Mouse (Mus musculus): ENCODE data around the gene Ms4a15. TPM values are rescaled to one million over a fixed set of nuclear protein-coding genes. Genes with fewer than 3 reads are reported as not detected.

The Ms4a15 gene
- polyA plus RNA-seq, 1 experiment from 2014 or later = not detected

DNA sequence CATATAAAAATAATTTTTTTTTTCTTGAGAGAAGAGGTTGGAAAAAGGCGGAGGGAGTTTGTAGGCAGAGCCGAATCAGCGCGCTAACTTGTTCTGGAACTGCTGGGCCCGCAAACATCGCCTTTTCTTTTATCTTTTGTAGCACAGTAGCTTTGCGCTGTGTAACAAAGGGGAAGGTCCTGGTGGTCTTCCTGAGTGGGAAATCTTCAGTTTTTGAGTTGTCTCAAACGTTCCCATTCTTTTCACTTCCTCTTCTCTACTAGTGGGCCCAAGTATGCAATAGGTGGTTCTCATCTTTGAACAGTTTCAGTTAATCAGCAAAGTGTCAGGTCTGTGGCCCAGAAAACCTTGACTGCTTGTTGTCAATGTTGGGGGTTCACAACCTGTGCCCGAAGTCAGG is 43.5 kb downstream of the Ms4a15 start:
- TF ChIP-seq CTCF (IDR thresholded peaks at IDR 0.05; ENCODE audit: low read depth) = no peak
- Histone ChIP-seq H3K9ac (ENCODE audit: low read depth, low read length) (peak overlapping the region; percentile 47; the same call in 1 of the 2 replicates), H3K4me3 (replicated peaks; ENCODE audit: low read depth, low read length) (peak overlapping the region; percentile 17), H3K4me1 (replicated peaks; ENCODE audit: insufficient read depth, low read length) (peaks cover 15% of the 10 kb centered on the region), H3K27me3 (ENCODE audit: insufficient read depth, low read length) (no peaks in the 10 kb centered on the region), H3K9me3 (replicated peaks; ENCODE audit: low read length) (no peaks in the 10 kb centered on the region), H3K4me2 (ENCODE audit: low read length) (peak overlapping the region; percentile 52), H3K36me3 (ENCODE audit: insufficient read depth, low read length) (0 out of 2 replicates have a peak, but pooled peaks cover 6% of the 10 kb centered on the region), H3K27ac (no peak overlapping the region; the same call in 1 of the 2 replicates)
- ATAC-seq (replicated peaks; ENCODE audit: low FRiP score, low read depth) (no peak), DNase-seq (ENCODE audit: low spot score) (no peak)
- 28% methylated on average over 9 of the region's 9 CpGs for WGBS

- under 1% methylated on average over 30 of the region's 30 CpGs for WGBS
- peak within 1 kb of the TSS; percentile 81 for H3K4me2 ChIP-seq (ENCODE audit: low read length)
- TF ChIP-seq CTCF (IDR thresholded peaks at IDR 0.05; ENCODE audit: low read depth) = no peak
- H3K4me3 ChIP-seq (replicated peaks; ENCODE audit: low read depth, low read length) = peak within 1 kb of the TSS; percentile 72
- peak within 1 kb of the TSS; percentile 84 for H3K9ac ChIP-seq (ENCODE audit: low read depth, low read length)
- DNase-seq (ENCODE audit: low spot score) (peak; percentile 100), ATAC-seq (replicated peaks; ENCODE audit: low FRiP score, low read depth) (peak; percentile 98)
- peaks cover 15% of the 10 kb centered on the region for H3K4me1 ChIP-seq (replicated peaks; ENCODE audit: insufficient read depth, low read length)
- H3K9me3 ChIP-seq (replicated peaks; ENCODE audit: low read length) = no peaks in the 10 kb centered on the region
- no peaks in the 10 kb centered on the region for H3K27me3 ChIP-seq (ENCODE audit: insufficient read depth, low read length)
- H3K27ac ChIP-seq = peak within 1 kb of the TSS; percentile 57; the same call in 1 of the 2 replicates
- H3K36me3 ChIP-seq (ENCODE audit: insufficient read depth, low read length) = peaks cover 10% of the 10 kb centered on the region
Measured at GRCm38 (mm10) chr19:10949112-10949511, 43.9 kb downstream of the Ms4a15 start, which contains the start of gene Ccdc86. Gene Ccdc86, minus strand, starts transcription at chr19:10949266.

- Histone ChIP-seq H3K27me3 (ENCODE audit: insufficient read depth, low read length) (no peaks in the 10 kb centered on the region), H3K4me1 (replicated peaks; ENCODE audit: insufficient read depth, low read length) (peaks cover 15% of the 10 kb centered on the region), H3K9ac (ENCODE audit: low read depth, low read length) (peak overlapping the region; percentile 84), H3K36me3 (ENCODE audit: insufficient read depth, low read length) (peaks cover 17% of the 10 kb centered on the region), H3K9me3 (replicated peaks; ENCODE audit: low read length) (no peaks in the 10 kb centered on the region), H3K27ac (0 out of 2 replicates have a peak overlapping the region, but pooled peaks have one; percentile 57), H3K4me3 (replicated peaks; ENCODE audit: low read depth, low read length) (peak overlapping the region; percentile 72), H3K4me2 (ENCODE audit: low read length) (peak overlapping the region; percentile 81)
- ATAC-seq (replicated peaks; ENCODE audit: low FRiP score, low read depth) (0 out of 2 replicates have a peak, but pooled peaks have one; percentile 0), DNase-seq (ENCODE audit: low spot score) (no peak)
- under 1% methylated on average over 20 of the region's 20 CpGs for WGBS
- TF ChIP-seq CTCF (IDR thresholded peaks at IDR 0.05; ENCODE audit: low read depth) = no peak
Measured at GRCm38 (mm10) chr19:10948416-10948815, 44.6 kb downstream of the Ms4a15 start.

DNA sequence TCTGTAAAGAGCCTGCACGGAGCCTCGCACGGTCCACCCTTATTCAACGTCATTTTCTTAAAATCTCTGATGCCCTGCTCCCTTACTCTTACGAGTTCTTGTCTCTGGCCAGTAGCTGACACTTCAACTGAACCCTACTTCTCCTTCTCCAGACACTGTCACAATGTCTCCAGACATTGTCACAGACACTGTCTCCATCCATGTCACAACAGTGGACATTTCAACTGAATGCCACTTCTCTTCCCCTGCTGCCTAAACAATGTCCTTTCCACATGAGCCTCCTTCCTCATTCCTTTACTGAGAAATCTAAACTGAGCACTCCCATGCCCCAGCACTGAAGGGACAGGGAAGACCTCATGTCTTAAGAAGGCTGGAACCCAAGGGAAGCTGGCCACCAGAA is 45.8 kb downstream of the Ms4a15 start:
- Histone ChIP-seq H3K27ac (no peak overlapping the region), H3K4me2 (ENCODE audit: low read length) (peak overlapping the region; percentile 81), H3K4me3 (replicated peaks; ENCODE audit: low read depth, low read length) (peak overlapping the region; percentile 72; the same call in 1 of the 2 replicates), H3K36me3 (ENCODE audit: insufficient read depth, low read length) (peaks cover 28% of the 10 kb centered on the region), H3K9ac (ENCODE audit: low read depth, low read length) (peak overlapping the region; percentile 84), H3K27me3 (ENCODE audit: insufficient read depth, low read length) (no peaks in the 10 kb centered on the region), H3K4me1 (replicated peaks; ENCODE audit: insufficient read depth, low read length) (peaks cover 15% of the 10 kb centered on the region), H3K9me3 (replicated peaks; ENCODE audit: low read length) (no peaks in the 10 kb centered on the region)
- no peak for TF ChIP-seq CTCF (IDR thresholded peaks at IDR 0.05; ENCODE audit: low read depth)
- ATAC-seq (replicated peaks; ENCODE audit: low FRiP score, low read depth) (no peak), DNase-seq (ENCODE audit: low spot score) (no peak)
- WGBS = 80% methylated on average over 5 of the region's 5 CpGs

GRCm38 (mm10) chr19:10946506-10946905 is 46.5 kb downstream of the Ms4a15 start:
- Histone ChIP-seq H3K4me2 (ENCODE audit: low read length) (peak overlapping the region; percentile 81; the same call in 1 of the 2 replicates), H3K4me3 (replicated peaks; ENCODE audit: low read depth, low read length) (no peak overlapping the region), H3K9ac (ENCODE audit: low read depth, low read length) (0 out of 2 replicates have a peak overlapping the region, but pooled peaks have one; percentile 84), H3K27me3 (ENCODE audit: insufficient read depth, low read length) (no peaks in the 10 kb centered on the region), H3K4me1 (replicated peaks; ENCODE audit: insufficient read depth, low read length) (peaks cover 15% of the 10 kb centered on the region), H3K36me3 (ENCODE audit: insufficient read depth, low read length) (peaks cover 33% of the 10 kb centered on the region), H3K27ac (no peak overlapping the region), H3K9me3 (replicated peaks; ENCODE audit: low read length) (no peaks in the 10 kb centered on the region)
- no peak for DNase-seq (ENCODE audit: low spot score)
- TF ChIP-seq CTCF (IDR thresholded peaks at IDR 0.05; ENCODE audit: low read depth) = no peak
- no peak for ATAC-seq (replicated peaks; ENCODE audit: low FRiP score, low read depth)
- WGBS = 77% methylated on average over 3 of the region's 3 CpGs

DNA sequence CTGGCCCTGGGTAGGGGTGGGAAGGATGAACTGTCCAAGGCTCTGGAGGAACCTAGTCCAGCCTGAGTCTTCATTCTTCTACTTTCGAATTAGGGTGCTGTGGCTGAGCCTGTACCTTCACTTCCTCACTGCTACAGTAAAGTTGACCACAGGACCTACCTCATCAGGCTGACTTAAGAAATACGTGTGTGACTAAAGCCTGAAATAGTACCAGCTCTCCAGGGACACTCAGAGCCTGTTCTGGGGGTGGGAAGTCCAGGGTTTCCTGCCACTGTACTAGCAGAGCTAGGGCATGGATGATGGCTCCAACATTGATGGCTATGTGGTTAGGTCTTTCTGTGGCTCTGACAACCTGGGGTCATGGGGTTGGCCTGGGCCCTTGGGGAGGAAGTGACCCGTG is 49.1 kb downstream of the Ms4a15 start:
- H3K4me2 ChIP-seq (ENCODE audit: low read length) = no peak overlapping the region
- no peak for ATAC-seq (replicated peaks; ENCODE audit: low FRiP score, low read depth)
- no peak overlapping the region for H3K27ac ChIP-seq
- WGBS = 80% methylated on average over 3 of the region's 3 CpGs
- DNase-seq (ENCODE audit: low spot score) = no peak
- no peak overlapping the region for H3K4me3 ChIP-seq (replicated peaks; ENCODE audit: low read depth, low read length)
- H3K36me3 ChIP-seq (ENCODE audit: insufficient read depth, low read length) = peaks cover 33% of the 10 kb centered on the region
- H3K27me3 ChIP-seq (ENCODE audit: insufficient read depth, low read length) = no peaks in the 10 kb centered on the region
- H3K9ac ChIP-seq (ENCODE audit: low read depth, low read length) = no peak overlapping the region
- H3K4me1 ChIP-seq (replicated peaks; ENCODE audit: insufficient read depth, low read length) = peaks cover 28% of the 10 kb centered on the region
- no peak for TF ChIP-seq CTCF (IDR thresholded peaks at IDR 0.05; ENCODE audit: low read depth)
- no peaks in the 10 kb centered on the region for H3K9me3 ChIP-seq (replicated peaks; ENCODE audit: low read length)

Measured in kidney, postnatal 0 days (tissue).